Mouse (Mus musculus): Measurements from ENCODE around the gene Coil.

Coil gene

DNA sequence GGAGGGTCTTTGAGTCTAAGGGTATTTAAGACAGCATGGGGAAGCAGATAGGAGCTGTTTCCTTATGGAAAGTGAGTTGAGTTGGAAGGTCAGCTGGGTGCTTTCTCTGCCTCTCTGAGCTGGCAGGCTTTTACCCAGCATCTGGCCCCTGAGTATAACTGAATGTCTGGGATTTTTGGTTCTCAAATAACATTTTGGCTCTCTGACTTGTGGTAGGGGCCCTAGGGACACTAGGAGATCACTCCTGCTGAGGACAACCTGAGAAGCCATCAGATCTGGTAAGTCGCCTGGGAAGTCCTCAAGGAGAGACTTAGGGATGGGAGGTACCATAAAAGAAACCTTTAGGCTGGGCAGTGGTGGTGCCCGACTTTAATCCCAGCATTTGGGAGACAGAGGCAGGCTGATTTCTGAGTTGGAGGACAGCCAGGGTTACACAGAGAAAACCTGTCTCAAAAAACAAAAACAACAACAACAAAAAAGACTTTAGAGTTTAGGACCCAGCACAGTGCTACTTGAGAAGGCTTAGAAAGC lies at the start of gene Coil:
Coil (plus strand) TSS at position 51 of the 531 bp plus-strand sequence.
- DNase-seq (ENCODE audit: low read depth, low spot score): no peak

DNA sequence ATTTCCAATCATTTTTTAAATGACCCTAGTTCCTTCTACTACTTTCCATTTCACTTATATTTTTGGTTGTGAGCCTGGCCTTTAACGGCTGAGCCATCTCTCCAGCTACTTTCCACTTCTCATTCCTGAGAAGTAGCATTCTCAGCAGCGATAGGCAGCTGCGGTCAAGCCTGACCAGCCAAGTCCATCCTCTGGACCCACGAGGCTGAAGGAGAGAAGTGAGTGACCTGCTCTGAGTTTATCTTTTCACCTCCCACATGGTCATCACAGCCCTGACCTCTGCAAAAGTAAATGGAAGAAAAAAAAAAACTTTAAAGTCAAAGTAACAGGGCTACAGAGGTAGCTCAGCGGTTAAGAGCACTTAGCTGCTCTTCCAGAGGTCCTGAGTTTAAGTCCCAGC lies 43.5 kb upstream of the Coil start:
- DNase-seq (ENCODE audit: low read depth, low spot score): no peak

DNA sequence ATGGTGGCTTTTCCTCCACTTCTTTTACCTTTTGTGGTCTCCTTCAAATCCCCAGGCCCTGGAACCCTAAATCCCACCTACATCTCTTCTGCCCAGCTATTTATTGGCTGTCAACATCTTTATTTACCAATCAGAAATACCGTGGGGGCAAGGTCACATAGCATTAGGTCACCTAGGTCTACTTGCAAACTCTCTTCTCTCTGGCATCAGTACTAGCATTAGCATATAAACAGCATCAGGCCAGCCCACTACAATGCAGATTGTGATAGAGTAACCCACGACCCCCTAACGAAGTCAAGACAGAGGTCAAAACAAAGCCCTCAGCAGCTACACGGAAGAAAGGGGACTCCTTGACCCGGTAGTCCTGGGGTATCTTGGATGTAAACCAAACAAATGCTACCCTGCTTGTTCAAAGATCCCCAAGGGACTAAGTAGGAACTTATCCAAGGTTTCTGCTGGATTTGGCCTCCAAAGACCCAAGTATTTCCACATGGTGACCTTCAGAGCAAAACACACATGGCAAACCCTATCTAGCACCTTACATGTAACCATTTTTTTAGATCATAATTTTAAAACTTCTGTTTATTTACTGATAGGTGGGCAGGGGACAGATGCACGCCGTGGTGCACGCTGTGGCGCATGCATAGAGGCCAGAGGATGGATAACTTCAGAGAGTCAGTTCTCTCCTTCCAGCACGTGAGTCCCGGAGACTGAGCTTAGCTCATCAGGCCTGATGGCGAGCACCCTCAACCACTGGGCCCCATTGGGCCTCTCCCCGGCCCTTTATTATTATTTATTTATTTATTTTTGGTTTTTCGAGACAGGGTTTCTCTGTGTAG lies 38.1 kb upstream of the Coil start:
- DNase-seq (ENCODE audit: low read depth, low spot score): no peak

GRCm38 (mm10) chr11:88933030-88933429 lies 37.0 kb upstream of the Coil start:
- DNase-seq (ENCODE audit: low read depth, low spot score): no peak

GRCm38 (mm10) chr11:88934089-88935000 lies 35.7 kb upstream of the Coil start:
- no peak for DNase-seq (ENCODE audit: low read depth, low spot score)

GRCm38 (mm10) chr11:88937886-88938285 lies 32.2 kb upstream of the Coil start:
- no peak for DNase-seq (ENCODE audit: low read depth, low spot score)

- DNase-seq (ENCODE audit: low read depth, low spot score): peak; percentile 11
Measured at GRCm38 (mm10) chr11:88938770-88939169, 31.3 kb upstream of the Coil start.

GRCm38 (mm10) chr11:88939634-88940033 lies 30.4 kb upstream of the Coil start:
- DNase-seq (ENCODE audit: low read depth, low spot score): no peak

DNA sequence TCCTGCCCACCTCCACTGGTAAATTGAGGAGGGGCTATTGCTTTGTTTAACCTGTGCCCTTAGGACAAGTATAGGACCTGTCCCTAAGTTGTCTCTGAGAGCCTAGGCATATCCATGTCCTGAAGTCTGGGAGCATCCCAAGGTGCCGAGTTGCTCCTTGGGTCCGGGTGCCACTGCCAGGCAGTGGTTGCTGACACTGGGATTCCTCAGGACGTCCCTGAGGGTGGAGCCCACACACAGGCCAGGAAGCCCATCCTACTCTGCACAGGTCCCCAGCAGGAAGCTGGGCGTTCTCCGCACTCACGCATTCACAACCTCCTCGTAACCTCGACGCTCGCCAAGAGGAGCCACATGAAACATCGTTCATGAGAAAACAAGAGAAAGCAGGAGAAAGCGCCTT lies 28.6 kb upstream of the Coil start:
- no peak for DNase-seq (ENCODE audit: low read depth, low spot score)

GRCm38 (mm10) chr11:88945971-88946585 lies 24.0 kb upstream of the Coil start:
- DNase-seq (ENCODE audit: low read depth, low spot score): no peak

DNA sequence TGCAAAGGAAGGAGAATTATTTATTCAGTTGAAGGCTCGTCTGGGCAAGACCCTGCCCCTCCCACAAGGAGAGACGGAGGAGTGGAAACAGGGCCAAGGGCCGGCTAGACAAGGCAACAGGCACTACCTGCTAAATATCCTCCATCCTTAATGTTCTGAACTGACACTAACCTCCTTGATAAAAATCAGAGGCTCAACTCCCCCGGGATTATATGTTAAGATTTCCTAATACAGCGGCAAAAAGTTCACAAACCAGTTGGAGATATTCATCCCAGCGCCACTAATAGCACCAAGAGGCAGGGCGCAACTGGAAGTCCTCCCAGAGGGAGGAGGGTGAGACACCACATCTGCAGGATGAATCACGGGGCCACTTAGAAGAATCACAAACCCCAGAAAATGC lies 21.2 kb upstream of the Coil start:
- DNase-seq (ENCODE audit: low read depth, low spot score): no peak

GRCm38 (mm10) chr11:88949802-88950639 lies 20.0 kb upstream of the Coil start:
- DNase-seq (ENCODE audit: low read depth, low spot score): peak; percentile 69

GRCm38 (mm10) chr11:88950640-88951250 lies 19.3 kb upstream of the Coil start:
- DNase-seq (ENCODE audit: low read depth, low spot score): peak; percentile 24

GRCm38 (mm10) chr11:88951576-88951975 lies 18.5 kb upstream of the Coil start:
- DNase-seq (ENCODE audit: low read depth, low spot score): no peak

DNA sequence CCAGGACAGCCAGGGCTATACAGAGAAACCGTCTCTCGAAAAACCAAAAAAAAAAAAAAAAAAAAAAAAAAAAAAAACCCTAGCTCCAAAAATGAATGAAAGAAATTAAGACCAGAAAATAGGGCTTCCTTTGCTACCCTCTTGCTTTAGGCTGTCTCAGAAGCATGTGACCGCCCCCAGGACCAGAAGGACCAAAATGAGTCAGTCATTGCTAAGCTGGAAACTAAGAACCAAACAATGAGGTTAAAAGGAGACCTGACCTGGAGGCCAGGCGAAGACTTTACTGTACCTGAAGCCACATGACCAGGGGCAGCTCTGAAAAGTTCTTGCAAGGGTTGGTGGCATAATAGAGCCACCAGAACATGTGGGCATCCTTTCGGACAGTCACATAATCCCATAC lies 17.9 kb upstream of the Coil start:
- DNase-seq (ENCODE audit: low read depth, low spot score): peak; percentile 35

- no peak for DNase-seq (ENCODE audit: low read depth, low spot score)
Measured at GRCm38 (mm10) chr11:88953582-88953981, 16.5 kb upstream of the Coil start.

- DNase-seq (ENCODE audit: low read depth, low spot score): peak; percentile 82
Measured at GRCm38 (mm10) chr11:88954803-88955202, 15.2 kb upstream of the Coil start.

DNA sequence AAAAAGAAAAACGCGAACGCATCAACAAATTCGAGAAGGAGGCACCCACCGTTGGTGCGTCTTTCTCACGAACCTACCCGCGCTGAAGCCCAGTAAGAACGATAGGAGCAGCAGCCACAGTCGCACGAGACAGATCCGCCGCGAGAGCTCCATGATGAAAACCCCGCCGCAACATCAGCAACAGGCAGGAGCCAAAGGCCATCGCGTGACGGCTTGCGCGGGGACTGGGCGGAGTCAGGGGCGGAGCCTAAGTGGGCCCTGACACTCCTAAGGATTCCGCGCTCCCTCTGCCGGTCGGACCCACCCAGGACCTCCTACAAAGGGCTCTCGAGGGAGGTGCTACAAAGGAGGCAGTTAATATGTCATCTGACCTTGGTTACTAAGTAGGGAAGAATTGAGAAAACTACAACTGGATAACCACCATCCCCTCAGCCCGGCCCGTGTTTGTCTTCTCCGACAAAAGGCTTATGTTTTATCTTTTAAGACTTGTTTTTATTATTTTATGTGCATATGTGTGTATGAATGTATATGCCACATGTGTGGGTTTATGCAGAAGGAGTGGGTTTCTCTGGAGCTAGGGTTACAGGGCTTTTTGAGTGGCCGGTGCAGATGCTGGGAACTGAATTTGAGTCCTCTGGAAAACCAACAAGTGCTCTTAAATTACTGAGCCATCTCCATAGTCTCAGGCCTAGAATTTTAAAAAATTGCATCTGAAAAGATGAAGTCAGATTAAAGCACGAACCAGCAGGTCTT lies 14.7 kb upstream of the Coil start, which contains the start of gene Scpep1:
Scpep1 (minus strand) TSS at position 249 of the 753 bp plus-strand sequence.
- peak; percentile 96 for DNase-seq (ENCODE audit: low read depth, low spot score)

DNA sequence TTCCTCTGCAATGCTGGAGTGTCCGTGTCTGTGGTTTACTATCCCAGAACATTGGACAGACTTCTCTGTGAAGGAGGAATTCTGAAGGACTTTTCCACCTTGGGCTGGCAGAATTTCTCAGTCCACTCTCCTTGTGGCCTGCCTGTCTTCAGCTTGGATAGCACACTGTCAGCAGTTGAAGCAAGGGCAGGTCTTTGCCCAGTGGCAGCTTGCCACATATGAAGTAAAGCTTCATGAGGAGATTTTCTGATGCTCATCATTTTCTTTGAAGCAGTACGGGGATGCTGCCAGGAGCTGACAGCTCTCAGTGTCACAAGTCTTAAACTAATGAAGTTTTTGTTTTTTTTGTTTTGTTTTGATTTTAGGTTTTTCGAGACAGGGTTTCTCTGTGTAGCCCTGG lies 11.2 kb upstream of the Coil start:
- DNase-seq (ENCODE audit: low read depth, low spot score): no peak

Data from A20 (cell line).